Mouse (Mus musculus) hindbrain, embryonic 16.5 days (tissue): ENCODE results near the gene Spats2l. TPM values are rescaled to one million over a fixed set of nuclear protein-coding genes. Genes with fewer than 3 reads are reported as not detected.

ENCODE experiments used
- ATAC-seq: fragments of 200-750 bp; cut with Nextera tagmentation; 2 replicates; pipeline ENCODE4 v1.8.0; 2017; ENCODE audit warnings: moderate TSS enrichment, moderate library complexity
- H3K27ac ChIP-seq: fragments of 300-500 bp; sonication (generic); 2 replicates; pipeline ENCODE4 v1.5.1; 2014; ENCODE audit warnings: low read depth, mild to moderate bottlenecking, control low read depth, low read length, moderate library complexity
- H3K27me3 ChIP-seq: fragments of 300-500 bp; sonication (generic); replicated peaks from 2 replicates; pipeline ENCODE4 v1.6.1; 2014; ENCODE audit warnings: low read length; ENCODE audit not compliant: control insufficient read depth, insufficient read depth
- H3K36me3 ChIP-seq: fragments of 300-500 bp; sonication (generic); 2 replicates; pipeline ENCODE4 v1.6.1; 2014; ENCODE audit warnings: mild to moderate bottlenecking, low read length, moderate library complexity, mixed read lengths; ENCODE audit not compliant: control insufficient read depth, insufficient read depth
- H3K4me1 ChIP-seq: fragments of 300-500 bp; sonication (generic); 2 replicates; pipeline ENCODE4 v1.6.1; 2014; ENCODE audit warnings: low read depth, low read length; ENCODE audit not compliant: control insufficient read depth, insufficient read depth
- H3K4me2 ChIP-seq: fragments of 300-500 bp; sonication (generic); 2 replicates; pipeline ENCODE4 v1.6.1; 2014; ENCODE audit warnings: mild to moderate bottlenecking, low read length, control low read depth, moderate library complexity
- H3K4me3 ChIP-seq: fragments of 300-500 bp; sonication (generic); 2 replicates; pipeline ENCODE4 v1.5.1; 2014; ENCODE audit warnings: mild to moderate bottlenecking, low read length, control low read depth, moderate library complexity
- H3K9ac ChIP-seq: fragments of 300-500 bp; sonication (generic); 2 replicates; pipeline ENCODE4 v1.6.1; 2014; ENCODE audit warnings: low read depth, mild to moderate bottlenecking, control low read depth, low read length, moderate library complexity
- H3K9me3 ChIP-seq: fragments of 300-500 bp; sonication (generic); 2 replicates; pipeline ENCODE4 v1.6.1; 2014; ENCODE audit warnings: mild to moderate bottlenecking, low read length, moderate library complexity; ENCODE audit not compliant: control insufficient read depth
- WGBS: fragments of 180-500 bp; shearing (Covaris S2); extraction: QIAGEN DNeasy Blood & Tissue Kit; methylation state at CpG from one replicate; pipeline ENCODE4 v1.1.7; 2014; 5-methylcytosine and 5-hydroxymethylcytosine counted together
- polyA plus RNA-seq: library from polyadenylated mRNA; unstranded; fragments of >200 nt; fragmentation: Nextera tagmentation; extraction: Ambion mirVana; gene quantifications from 2 replicates; pipeline ENCODE4 v1.2.1, GENCODE M21; 2015

Gene Spats2l
- polyA plus RNA-seq, 1 experiment from 2014 or later, result 89.1 TPM

- no peak overlapping the region for H3K4me3 ChIP-seq
- H3K27ac ChIP-seq, result no peak overlapping the region
- 61% methylated on average over 7 of the region's 7 CpGs for WGBS
- H3K36me3 ChIP-seq, result peaks cover 9% of the 10 kb centered on the region
- H3K9ac ChIP-seq, result no peak overlapping the region
- H3K4me2 ChIP-seq, result no peak overlapping the region
- ATAC-seq, result no peak
- H3K4me1 ChIP-seq, result peaks cover 3% of the 10 kb centered on the region; the same call in 1 of the 2 replicates
- no peaks in the 10 kb centered on the region for H3K27me3 ChIP-seq
- no peaks in the 10 kb centered on the region for H3K9me3 ChIP-seq
Observed at GRCm38 (mm10) chr1:57941095-57941494, 167.1 kb downstream of the Spats2l start.

GRCm38 (mm10) chr1:57941734-57942133 is 167.8 kb downstream of the Spats2l start:
- Histone ChIP-seq H3K36me3 (peaks cover 13% of the 10 kb centered on the region), H3K27ac (no peak overlapping the region), H3K4me3 (no peak overlapping the region), H3K4me1 (peaks cover 3% of the 10 kb centered on the region; the same call in 1 of the 2 replicates), H3K9me3 (no peaks in the 10 kb centered on the region), H3K9ac (no peak overlapping the region), H3K27me3 (no peaks in the 10 kb centered on the region), H3K4me2 (no peak overlapping the region)
- 46% methylated on average over 11 of the region's 11 CpGs for WGBS
- ATAC-seq, result no peak

- H3K9ac ChIP-seq, result no peak overlapping the region
- no peaks in the 10 kb centered on the region for H3K27me3 ChIP-seq
- H3K4me1 ChIP-seq, result peaks cover 3% of the 10 kb centered on the region; the same call in 1 of the 2 replicates
- ATAC-seq, result no peak
- H3K9me3 ChIP-seq, result no peaks in the 10 kb centered on the region
- H3K27ac ChIP-seq, result no peak overlapping the region
- peaks cover 13% of the 10 kb centered on the region for H3K36me3 ChIP-seq
- no peak overlapping the region for H3K4me3 ChIP-seq
- H3K4me2 ChIP-seq, result no peak overlapping the region
- 71% methylated on average over 6 of the region's 6 CpGs for WGBS
Observed at GRCm38 (mm10) chr1:57942215-57942614, 168.3 kb downstream of the Spats2l start.

GRCm38 (mm10) chr1:57947552-57948347 is 173.8 kb downstream of the Spats2l start:
- Histone ChIP-seq H3K4me2 (no peak overlapping the region), H3K9me3 (no peaks in the 10 kb centered on the region), H3K27me3 (no peaks in the 10 kb centered on the region), H3K4me3 (no peak overlapping the region), H3K4me1 (no peaks in the 10 kb centered on the region), H3K27ac (no peak overlapping the region), H3K9ac (no peak overlapping the region), H3K36me3 (peaks cover 11% of the 10 kb centered on the region)
- 28% methylated on average over 2 of the region's 2 CpGs for WGBS
- ATAC-seq, result no peak

GRCm38 (mm10) chr1:57949195-57949594 is 175.2 kb downstream of the Spats2l start:
- no peak overlapping the region for H3K9ac ChIP-seq
- peak; percentile 68 for ATAC-seq
- H3K4me3 ChIP-seq, result no peak overlapping the region
- 8% methylated on average over 1 of the region's 1 CpGs for WGBS
- H3K27me3 ChIP-seq, result no peaks in the 10 kb centered on the region
- H3K27ac ChIP-seq, result no peak overlapping the region
- no peaks in the 10 kb centered on the region for H3K9me3 ChIP-seq
- H3K4me2 ChIP-seq, result no peak overlapping the region
- H3K36me3 ChIP-seq, result peaks cover 6% of the 10 kb centered on the region
- H3K4me1 ChIP-seq, result no peaks in the 10 kb centered on the region

- no peaks in the 10 kb centered on the region for H3K4me1 ChIP-seq
- H3K4me3 ChIP-seq, result no peak overlapping the region
- no peak overlapping the region for H3K4me2 ChIP-seq
- no peaks in the 10 kb centered on the region for H3K9me3 ChIP-seq
- H3K27me3 ChIP-seq, result no peaks in the 10 kb centered on the region
- peaks cover 6% of the 10 kb centered on the region; the same call in 1 of the 2 replicates for H3K36me3 ChIP-seq
- no peak overlapping the region for H3K9ac ChIP-seq
- WGBS, result 62% methylated on average over 5 of the region's 5 CpGs
- no peak overlapping the region for H3K27ac ChIP-seq
- no peak for ATAC-seq
Observed at GRCm38 (mm10) chr1:57949716-57950115, 175.8 kb downstream of the Spats2l start.

GRCm38 (mm10) chr1:57952509-57952908 is 178.5 kb downstream of the Spats2l start:
- 98% methylated on average over 4 of the region's 4 CpGs for WGBS
- no peak overlapping the region for H3K4me2 ChIP-seq
- no peaks in the 10 kb centered on the region for H3K4me1 ChIP-seq
- no peaks in the 10 kb centered on the region for H3K9me3 ChIP-seq
- no peak overlapping the region for H3K4me3 ChIP-seq
- H3K36me3 ChIP-seq, result no peaks in the 10 kb centered on the region
- no peaks in the 10 kb centered on the region for H3K27me3 ChIP-seq
- H3K27ac ChIP-seq, result no peak overlapping the region
- no peak overlapping the region for H3K9ac ChIP-seq
- ATAC-seq, result no peak

GRCm38 (mm10) chr1:57953586-57954375 is 179.8 kb downstream of the Spats2l start:
- Histone ChIP-seq H3K4me1 (no peaks in the 10 kb centered on the region), H3K4me3 (no peak overlapping the region), H3K27ac (no peak overlapping the region), H3K4me2 (no peak overlapping the region), H3K9ac (no peak overlapping the region), H3K27me3 (no peaks in the 10 kb centered on the region), H3K36me3 (no peaks in the 10 kb centered on the region), H3K9me3 (no peaks in the 10 kb centered on the region)
- WGBS, result 88% methylated on average over 16 of the region's 16 CpGs
- ATAC-seq, result no peak

- ATAC-seq, result no peak
- WGBS, result 88% methylated on average over 5 of the region's 5 CpGs
- Histone ChIP-seq H3K9ac (no peak overlapping the region), H3K27ac (no peak overlapping the region), H3K4me3 (no peak overlapping the region), H3K4me2 (no peak overlapping the region), H3K4me1 (no peaks in the 10 kb centered on the region), H3K36me3 (no peaks in the 10 kb centered on the region), H3K9me3 (no peaks in the 10 kb centered on the region), H3K27me3 (no peaks in the 10 kb centered on the region)
Observed at GRCm38 (mm10) chr1:57954376-57954765, 180.4 kb downstream of the Spats2l start.
